Mouse (Mus musculus) Patski (cell line): Measurements from ENCODE around the gene Slc4a4. TPM values are rescaled to one million over a fixed set of nuclear protein-coding genes. Genes with fewer than 3 reads are reported as not detected.

Source experiments
- ATAC-seq: fragments of 100-300 bp; one replicate; pipeline ENCODE4 v1.8.0; 2021
- CTCF ChIA-PET: fragments of 350-600 bp; sonication (Branson Sonifier 250); formaldehyde crosslinking; loops from one replicate; lab custom pipeline; 2022; ENCODE audit warnings: inconsistent platforms; lab: Charles Lee
- POLR2A ChIA-PET: fragments of 350-600 bp; sonication (Branson Sonifier 250); formaldehyde crosslinking; loops from one replicate; lab custom pipeline; 2022; ENCODE audit warnings: antibody characterized with exemption, inconsistent platforms; lab: Charles Lee
- DNase-seq: peaks from one replicate; pipeline ENCODE4 v3.0.0-alpha.2; 2011; ENCODE audit warnings: low read depth, low spot score
- H3K27me3 ChIP-seq: fragments of 371-371 bp; one replicate; pipeline ENCODE4 v1.5.1; 2021
- CTCF ChIP-seq: fragments of 100-300 bp; IDR thresholded peaks from one replicate; pipeline ENCODE4 v1.5.1; 2021
- in situ Hi-C: fragments of 300-500 bp; cut with MboI; formaldehyde crosslinking; loops from 3 replicates; pipeline ENCODE4 v1.11.1; 2018; ENCODE audit warnings: low pct_unique_long_range_greater_than_20kb, mixed read lengths
- polyA plus RNA-seq: library from polyadenylated mRNA; unstranded; gene quantifications from one replicate; pipeline ENCODE4 v1.2.3, GENCODE M21; 2021

Gene Slc4a4
- polyA plus RNA-seq, 1 experiment from 2014 or later = 6.8 TPM

- POLR2A ChIA-PET = no interaction called here
- H3K27me3 ChIP-seq = no peaks in the 10 kb centered on the region
- CTCF ChIA-PET = interaction anchor here (0.6 to 1.9 kb wide), 18 partner anchors 9 to 359 kb away, joined by 3 to 18 read pairs (median 4); no protein-coding TSS in a partner anchor
- in situ Hi-C loops = loop anchor here (5.0 to 10.0 kb wide), 3 partner anchors 289 to 434 kb away; partner anchors contain the start of gene Slc4a4
- TF ChIP-seq CTCF = peak; percentile 97
- DNase-seq = no peak
- ATAC-seq = peak; percentile 55
Measured at GRCm38 (mm10) chr5:89221658-89222057, 335.0 kb downstream of the Slc4a4 start.

DNA sequence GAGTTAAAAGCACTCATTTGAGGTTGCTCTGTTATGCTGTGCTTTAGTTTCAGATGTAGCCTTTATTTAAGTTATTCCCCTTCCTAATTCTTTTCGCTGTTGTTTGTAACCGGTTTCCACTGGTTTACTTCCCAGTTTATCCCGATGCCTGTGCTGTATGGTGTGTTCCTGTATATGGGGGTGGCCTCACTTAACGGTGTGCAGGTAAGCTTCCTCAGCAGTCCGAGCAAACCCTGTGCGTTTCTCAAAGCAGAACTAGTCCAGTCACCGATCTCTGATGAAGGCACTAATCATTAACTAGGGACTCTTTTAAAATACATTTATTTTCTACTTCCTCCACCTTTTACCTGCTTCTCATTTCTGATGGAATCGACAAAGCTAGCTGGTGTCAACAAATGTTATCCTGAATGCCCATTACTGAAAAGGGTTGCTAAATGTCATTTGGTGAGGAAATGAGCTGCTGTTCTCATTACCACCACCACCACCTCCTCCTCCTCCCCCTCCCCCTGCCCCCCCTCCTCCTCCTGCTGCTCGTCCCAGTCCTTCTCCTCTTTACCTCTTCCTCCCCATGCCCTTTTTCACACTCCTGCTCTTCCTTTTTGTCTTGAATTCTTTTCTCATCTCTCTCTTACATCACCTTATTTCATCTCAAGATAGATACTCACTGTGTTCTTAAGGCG, 336.6 kb downstream of the Slc4a4 start:
- ATAC-seq (no peak), DNase-seq (no peak)
- no peaks in the 10 kb centered on the region for H3K27me3 ChIP-seq
- CTCF ChIA-PET = no interaction called here
- TF ChIP-seq CTCF = no peak
- POLR2A ChIA-PET = no interaction called here
- in situ Hi-C loops = loop anchor here (5.0 to 10.0 kb wide), 3 partner anchors 291 to 436 kb away; partner anchors contain the start of gene Slc4a4

GRCm38 (mm10) chr5:89223744-89224368, 337.2 kb downstream of the Slc4a4 start:
- DNase-seq (no peak), ATAC-seq (no peak)
- ChIA-PET CTCF (interaction anchor here (1.9 kb wide), 1 partner anchor 295 kb away, joined by 9 read pairs; no protein-coding TSS in a partner anchor), POLR2A (no interaction called here)
- H3K27me3 ChIP-seq = no peaks in the 10 kb centered on the region
- in situ Hi-C loops = loop anchor here (5.0 to 10.0 kb wide), 3 partner anchors 292 to 437 kb away; partner anchors contain the start of gene Slc4a4
- TF ChIP-seq CTCF = no peak

GRCm38 (mm10) chr5:89227948-89228347, 341.3 kb downstream of the Slc4a4 start:
- ChIA-PET POLR2A (no interaction called here), CTCF (interaction anchor here (1.0 to 2.8 kb wide), 4 partner anchors 15 to 347 kb away, joined by 3 to 14 read pairs (median 4); no protein-coding TSS in a partner anchor)
- peak; percentile 17 for TF ChIP-seq CTCF
- DNase-seq = no peak
- no peaks in the 10 kb centered on the region for H3K27me3 ChIP-seq
- in situ Hi-C loops = loop anchor here (10.0 kb wide), 1 partner anchor 343 kb away; the partner anchor contains the start of gene Slc4a4
- no peak for ATAC-seq

- CTCF ChIA-PET = interaction anchor here (1.2 kb wide), 4 partner anchors 17 to 336 kb away, joined by 3 to 6 read pairs (median 3); no protein-coding TSS in a partner anchor
Measured at GRCm38 (mm10) chr5:89229606-89230005, 343.0 kb downstream of the Slc4a4 start.

DNA sequence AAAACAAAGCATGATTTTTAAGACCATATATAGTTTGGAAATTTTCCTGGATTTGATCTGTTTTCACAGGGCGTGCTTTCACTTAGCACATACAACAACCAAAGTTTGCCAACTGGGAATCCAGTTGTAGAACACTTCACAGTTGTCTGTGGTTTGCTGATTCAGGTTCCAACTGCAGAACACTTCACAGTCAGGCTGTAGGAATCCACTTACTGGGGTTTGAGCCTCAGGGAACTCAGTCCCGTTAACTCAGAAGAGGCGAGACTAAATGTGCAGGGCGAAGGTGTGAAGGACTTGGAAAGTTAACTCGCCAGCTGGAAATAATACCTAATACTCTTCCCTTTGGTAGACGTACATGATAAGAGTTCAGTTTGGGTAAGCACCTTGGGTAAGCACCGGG, 345.7 kb downstream of the Slc4a4 start:
- TF ChIP-seq CTCF = no peak
- ChIA-PET POLR2A (no interaction called here), CTCF (no interaction called here)
- ATAC-seq (no peak), DNase-seq (no peak)
- no peaks in the 10 kb centered on the region for H3K27me3 ChIP-seq
- in situ Hi-C loops = no loop called here

More at GRCm38 (mm10) chr5:89229606-89230005, 343.0 kb downstream of the Slc4a4 start:
- TF ChIP-seq CTCF = no peak
- DNase-seq (no peak), ATAC-seq (no peak)
- in situ Hi-C loops = loop anchor here (10.0 kb wide), 1 partner anchor 345 kb away; the partner anchor contains the start of gene Slc4a4
- H3K27me3 ChIP-seq = no peaks in the 10 kb centered on the region
- POLR2A ChIA-PET = interaction anchor here (0.6 kb wide), 1 partner anchor 644 kb away, joined by 3 read pairs; no protein-coding TSS in a partner anchor

GRCm38 (mm10) chr5:89251806-89252205, 365.2 kb downstream of the Slc4a4 start:
- DNase-seq = no peak
- in situ Hi-C loops = no loop called here
- TF ChIP-seq CTCF = no peak
- H3K27me3 ChIP-seq = no peaks in the 10 kb centered on the region
- CTCF ChIA-PET = interaction anchor here (4.0 kb wide), 1 partner anchor 11 kb away, joined by 9 read pairs; no protein-coding TSS in a partner anchor
- POLR2A ChIA-PET = no interaction called here
- no peak for ATAC-seq

DNA sequence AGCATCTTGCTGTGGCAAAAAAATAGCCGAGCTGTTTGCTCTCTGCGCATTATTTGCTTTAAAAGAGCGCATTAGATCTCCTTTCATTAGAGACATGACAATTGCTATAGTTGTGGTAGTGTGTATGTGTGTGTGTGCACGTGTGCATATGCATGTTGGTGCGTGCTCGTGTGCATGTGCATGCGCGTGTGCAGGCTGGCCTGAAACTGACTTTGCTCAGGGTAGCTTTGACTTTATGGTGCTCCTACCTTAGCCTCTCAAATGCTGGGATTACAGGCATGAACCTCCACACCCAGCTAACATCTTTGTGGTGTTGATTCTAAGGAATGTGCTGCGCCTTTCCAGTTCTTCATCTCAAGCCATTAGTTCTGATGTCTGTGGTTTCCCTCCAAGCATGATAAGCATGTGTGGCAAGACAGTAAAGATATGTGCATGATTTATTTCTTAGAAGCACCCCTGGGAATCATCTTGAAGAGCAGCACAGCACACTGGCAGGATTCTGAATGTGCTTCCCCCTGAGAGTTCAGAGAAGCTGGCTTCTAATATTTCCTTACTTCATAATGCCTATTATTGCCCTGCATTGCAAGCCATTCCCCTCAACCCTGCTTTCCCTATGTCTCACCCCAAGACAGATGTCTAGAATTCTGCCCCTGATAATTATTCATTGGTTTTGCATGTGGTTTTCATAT, 373.3 kb downstream of the Slc4a4 start:
- TF ChIP-seq CTCF = peak; percentile 38
- ChIA-PET CTCF (interaction anchor here (0.8 to 2.0 kb wide), 5 partner anchors 16 to 365 kb away, joined by 3 to 6 read pairs (median 3); no protein-coding TSS in a partner anchor), POLR2A (no interaction called here)
- H3K27me3 ChIP-seq = no peaks in the 10 kb centered on the region
- DNase-seq = no peak
- in situ Hi-C loops = no loop called here
- peak; percentile 96 for ATAC-seq

GRCm38 (mm10) chr5:89277049-89277448, 390.4 kb downstream of the Slc4a4 start:
- CTCF ChIA-PET = no interaction called here
- no peak for TF ChIP-seq CTCF
- ATAC-seq (no peak), DNase-seq (no peak)
- POLR2A ChIA-PET = no interaction called here
- H3K27me3 ChIP-seq = no peaks in the 10 kb centered on the region
- in situ Hi-C loops = no loop called here

DNA sequence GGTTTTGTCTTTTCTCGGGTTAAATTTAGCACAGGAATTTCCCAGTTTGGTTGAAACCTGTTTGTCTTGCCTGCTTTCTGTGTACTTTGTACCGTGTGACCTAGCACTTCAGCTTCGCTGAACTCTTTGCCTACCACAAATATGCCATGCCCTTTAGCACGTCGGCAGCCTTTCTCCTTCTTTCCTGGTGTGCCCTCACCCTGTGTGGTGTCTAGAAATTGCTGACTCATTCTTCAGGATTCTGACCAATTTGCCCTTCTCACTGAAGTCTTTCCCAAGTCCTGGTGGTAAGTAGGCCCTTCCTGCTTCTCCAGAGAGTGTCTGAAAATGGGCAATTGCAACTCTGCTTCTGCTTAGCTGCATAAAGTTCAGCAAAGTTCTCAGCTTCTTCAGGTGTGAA, 391.0 kb downstream of the Slc4a4 start:
- peak; percentile 93 for DNase-seq

More for the DNA sequence above, 391.0 kb downstream of the Slc4a4 start:
- in situ Hi-C loops = no loop called here
- peak; percentile 94 for ATAC-seq
- H3K27me3 ChIP-seq = no peaks in the 10 kb centered on the region
- ChIA-PET POLR2A (interaction anchor here (1.2 kb wide), 1 partner anchor 557 kb away, joined by 6 read pairs; the partner anchor contains the start of gene Mob1b), CTCF (no interaction called here)
- TF ChIP-seq CTCF = no peak
